Mouse (Mus musculus) layer of hippocampus, adult 18-20 months (tissue): ENCODE measurements around the gene Slc25a17. TPM values are rescaled to one million over a fixed set of nuclear protein-coding genes. Genes with fewer than 3 reads are reported as not detected.

Source experiments
- DNase-seq, 2 experiments: peaks; one replicate each; pipeline ENCODE4 v3.0.0; 2022; ENCODE audit warnings: low spot score in 2 of 2
- total RNA-seq, 2 experiments: library from RNA; stranded (reverse); gene quantifications; 2 replicates each; pipeline ENCODE4 v1.2.3; 2021

Slc25a17 gene
- total RNA-seq, 2 experiments from 2014 or later = 37.9 to 43.3 TPM

DNA sequence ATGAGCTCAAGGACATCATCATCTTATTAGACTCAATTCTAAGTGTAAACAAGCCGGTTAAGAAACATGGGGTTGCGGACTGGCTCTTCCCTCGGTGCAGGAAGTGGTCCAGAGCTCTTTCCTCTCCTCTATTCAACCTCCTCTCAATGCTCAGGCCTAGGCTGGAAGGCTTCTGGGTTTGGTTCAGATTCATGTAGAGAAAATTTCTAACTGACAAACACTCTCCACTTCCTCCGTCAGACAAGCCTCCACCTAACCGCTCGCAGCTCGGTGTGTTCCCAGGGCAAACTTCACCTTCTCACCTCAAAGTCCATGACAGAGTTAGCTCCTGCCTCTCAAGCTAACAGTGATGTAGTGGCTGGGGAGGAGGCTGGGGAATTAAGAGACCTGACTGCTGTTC lies 56.6 kb downstream of the Slc25a17 start:
- no peak for DNase-seq

DNA sequence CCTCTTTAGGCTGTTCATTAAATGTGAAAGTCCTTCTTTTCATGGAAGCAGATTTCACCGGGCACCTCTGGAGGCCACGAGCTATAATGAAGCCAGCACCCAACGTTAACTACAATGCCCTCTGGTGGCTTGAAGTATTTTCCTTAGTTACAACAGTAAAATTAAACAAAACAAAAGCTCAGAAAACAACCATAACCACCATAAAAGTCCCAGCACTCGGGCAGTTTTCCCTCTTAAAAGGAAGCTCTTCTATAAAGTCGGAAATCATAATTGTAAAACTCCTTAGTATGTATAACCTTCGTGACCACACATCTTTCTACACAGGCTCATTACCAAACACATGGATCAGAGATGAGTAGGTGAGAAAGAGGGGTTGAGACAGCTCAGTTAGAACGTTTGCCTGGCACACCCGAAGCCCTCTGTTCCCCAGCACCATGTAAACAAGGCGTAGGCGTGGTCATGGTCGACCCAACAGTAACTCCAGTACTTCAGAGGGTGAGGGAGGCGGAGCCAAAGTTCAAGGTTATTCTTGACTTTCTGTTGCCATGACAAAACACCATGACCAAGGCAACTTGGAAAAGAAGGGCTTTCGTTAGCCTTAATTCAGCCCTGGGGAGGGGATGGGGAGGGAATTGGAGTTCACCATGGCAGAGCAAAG lies 58.3 kb downstream of the Slc25a17 start:
- peak in 1 of 2 experiments; percentile 57 for DNase-seq

DNA sequence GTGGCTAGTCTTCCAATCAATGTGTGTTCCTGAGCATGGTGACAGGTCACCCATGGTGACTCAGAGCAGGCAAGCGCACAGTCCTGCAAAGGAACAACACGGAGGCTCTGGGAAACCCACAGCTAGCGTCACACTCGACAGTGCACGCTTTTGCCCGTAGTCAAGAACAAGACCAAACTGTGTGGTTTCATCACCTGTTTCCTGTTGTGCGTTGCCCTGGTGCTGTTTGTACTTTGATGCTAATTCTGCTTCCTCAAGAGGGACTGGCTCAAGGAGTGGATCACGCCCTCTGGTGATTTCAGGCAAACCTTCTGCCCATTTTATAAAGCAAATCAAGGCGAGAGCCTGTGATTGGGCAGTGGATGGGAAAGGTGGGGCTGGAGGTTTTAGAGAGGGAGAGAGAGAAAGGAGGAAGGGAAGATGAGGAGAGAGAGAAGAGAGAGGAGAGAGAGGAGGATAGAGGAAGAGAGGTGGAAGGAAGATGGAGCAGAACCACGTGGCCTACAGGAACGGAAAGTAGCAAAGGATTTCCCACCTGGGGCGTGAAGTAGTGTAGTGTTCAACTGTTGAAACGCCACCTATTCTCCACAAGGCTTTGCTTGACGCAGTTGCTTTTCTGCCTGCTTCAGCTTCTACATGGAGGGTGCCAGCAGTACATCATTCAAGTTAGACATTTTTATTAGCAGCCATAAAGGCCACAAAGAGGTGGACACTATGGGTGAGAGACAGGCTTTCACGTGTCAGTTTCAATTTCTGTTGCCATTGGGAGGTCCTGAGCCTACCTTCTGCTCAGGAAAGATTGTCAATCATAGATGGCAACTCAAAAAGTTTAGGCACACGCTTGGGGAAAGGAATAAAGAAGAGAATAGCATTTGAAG lies 59.2 kb downstream of the Slc25a17 start:
- DNase-seq = no peak

GRCm38 (mm10) chr15:81300520-81301069 lies 60.0 kb downstream of the Slc25a17 start:
- DNase-seq = no peak

- DNase-seq = no peak
Measured at GRCm38 (mm10) chr15:81299549-81299948, 61.1 kb downstream of the Slc25a17 start.

DNA sequence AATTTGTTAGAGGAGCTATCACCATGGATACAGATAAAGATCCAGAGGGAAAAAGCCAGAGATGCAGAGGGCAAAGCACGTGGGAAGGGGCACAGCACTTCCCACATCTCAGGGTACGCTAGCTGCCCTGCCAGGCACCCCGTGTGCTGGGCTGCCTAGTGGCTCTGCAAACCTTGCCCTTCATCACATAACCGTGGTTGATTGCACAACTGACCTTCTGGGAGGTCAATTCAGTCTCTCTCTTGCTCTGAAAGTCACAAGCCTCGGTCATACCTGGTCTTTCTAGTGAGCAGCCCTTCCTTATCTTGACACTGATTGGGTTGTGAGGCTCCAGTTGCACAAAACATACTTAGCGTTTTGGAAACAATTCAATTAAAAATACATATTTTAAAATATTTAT lies 62.4 kb downstream of the Slc25a17 start:
- DNase-seq = no peak

DNA sequence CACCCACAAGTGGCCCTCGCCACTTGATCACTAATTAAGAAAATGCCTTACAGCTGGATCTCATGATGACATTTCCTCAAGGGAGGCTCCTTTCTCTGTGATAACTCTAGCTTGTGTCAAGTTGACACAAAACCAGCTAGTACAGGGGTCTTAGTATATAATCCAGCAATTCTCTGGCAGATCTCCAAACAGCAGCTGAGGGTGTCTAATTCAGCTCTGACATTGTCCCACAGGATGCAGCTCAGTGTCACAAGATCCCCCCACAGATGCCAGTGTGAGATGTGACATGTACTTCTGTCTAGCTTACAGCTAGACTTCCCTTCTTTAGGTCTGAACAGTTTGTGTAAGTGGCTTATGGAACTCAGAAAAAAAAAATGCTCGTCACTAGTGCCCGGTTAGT lies 63.1 kb downstream of the Slc25a17 start:
- no peak for DNase-seq

- no peak for DNase-seq
Measured at GRCm38 (mm10) chr15:81294897-81295296, 65.7 kb downstream of the Slc25a17 start.

DNA sequence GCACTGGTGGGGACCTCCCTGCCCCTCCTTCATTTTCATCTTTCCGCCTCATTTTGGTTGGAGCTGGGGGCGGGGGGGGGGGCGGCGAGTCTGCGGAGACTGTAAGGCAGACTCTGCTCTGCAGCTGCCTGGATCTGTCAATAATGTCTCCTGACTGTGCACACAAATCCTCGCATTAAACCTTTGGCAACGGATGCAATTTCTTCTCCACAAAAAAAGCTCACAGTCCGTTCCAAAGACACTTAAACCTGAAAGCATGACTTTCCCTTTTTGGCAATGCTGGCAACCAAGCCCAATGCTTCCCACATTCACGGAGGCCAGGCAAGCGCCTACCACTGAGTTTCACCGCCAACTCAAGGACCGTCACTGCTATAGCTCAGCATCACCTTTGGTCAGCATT lies 66.2 kb downstream of the Slc25a17 start:
- no peak for DNase-seq

- no peak for DNase-seq
Measured at GRCm38 (mm10) chr15:81290747-81291146, 69.9 kb downstream of the Slc25a17 start.

DNA sequence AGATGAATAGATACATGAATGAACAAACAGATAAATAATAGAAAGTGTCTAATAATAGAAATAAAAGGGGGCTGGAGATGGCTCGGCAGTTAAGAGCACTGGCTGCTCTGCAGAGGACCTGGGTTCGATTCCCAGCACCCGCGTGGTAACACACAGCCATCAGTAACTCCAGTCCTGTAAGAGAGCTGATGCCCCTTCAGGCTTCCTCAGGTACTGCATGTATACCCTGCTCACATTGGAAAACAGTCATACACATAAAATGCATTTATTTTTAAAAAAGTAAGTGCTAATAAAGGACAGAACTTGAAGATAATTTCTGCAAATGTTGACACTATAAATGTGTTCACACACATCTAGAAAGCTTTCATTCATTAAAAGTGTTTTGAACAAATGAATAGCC lies 70.4 kb downstream of the Slc25a17 start:
- DNase-seq = no peak

DNA sequence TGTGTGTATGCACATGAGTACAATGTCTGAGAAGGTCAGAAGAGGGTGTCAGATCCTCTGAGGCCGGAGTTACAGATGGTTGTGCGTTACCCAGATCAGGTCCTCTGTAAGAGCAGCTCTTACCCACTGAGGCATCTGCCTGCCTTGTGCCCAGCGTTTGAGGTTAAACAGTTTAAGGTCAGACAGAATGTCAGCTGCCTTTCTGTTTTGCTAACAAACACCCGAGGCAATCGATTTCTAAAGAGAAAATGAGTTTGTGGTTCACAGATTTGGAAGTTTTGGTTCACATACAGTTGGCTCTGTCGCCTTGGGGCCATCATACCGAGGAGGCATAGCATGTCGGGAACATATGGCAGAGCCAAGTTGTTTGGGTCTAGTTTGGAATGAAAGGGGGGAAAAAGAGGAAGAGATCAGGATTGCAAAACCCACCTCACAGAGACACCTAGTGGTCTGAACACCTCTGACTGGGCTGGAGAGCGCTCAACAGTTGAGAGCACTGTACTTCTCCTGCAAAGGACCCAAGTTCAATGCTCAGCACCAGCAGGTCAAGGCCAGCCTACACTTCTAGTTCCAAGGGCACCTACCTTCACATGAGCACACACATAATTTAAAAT lies 76.4 kb downstream of the Slc25a17 start:
- DNase-seq = no peak

GRCm38 (mm10) chr15:81278699-81279098 lies 81.9 kb downstream of the Slc25a17 start:
- no peak for DNase-seq

DNA sequence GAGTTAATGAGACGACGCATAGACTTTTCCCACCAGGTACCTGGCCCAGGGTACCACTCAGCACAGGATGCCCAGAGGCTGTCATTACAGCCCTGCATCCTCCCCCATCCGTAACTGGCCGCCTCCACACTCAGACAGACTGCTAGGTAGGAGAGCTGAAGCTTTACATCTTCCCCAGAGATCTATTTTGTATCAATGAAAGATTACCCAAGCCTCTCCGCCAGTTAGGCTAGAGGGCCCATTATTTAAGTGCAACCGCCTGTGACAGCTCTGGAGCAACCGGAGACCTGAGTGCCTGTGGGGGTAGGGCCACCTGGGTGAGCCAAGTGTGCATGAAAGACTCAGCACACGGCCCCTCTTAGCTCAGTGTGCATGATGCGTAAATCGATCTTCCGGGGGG lies 82.7 kb downstream of the Slc25a17 start:
- DNase-seq = no peak

DNA sequence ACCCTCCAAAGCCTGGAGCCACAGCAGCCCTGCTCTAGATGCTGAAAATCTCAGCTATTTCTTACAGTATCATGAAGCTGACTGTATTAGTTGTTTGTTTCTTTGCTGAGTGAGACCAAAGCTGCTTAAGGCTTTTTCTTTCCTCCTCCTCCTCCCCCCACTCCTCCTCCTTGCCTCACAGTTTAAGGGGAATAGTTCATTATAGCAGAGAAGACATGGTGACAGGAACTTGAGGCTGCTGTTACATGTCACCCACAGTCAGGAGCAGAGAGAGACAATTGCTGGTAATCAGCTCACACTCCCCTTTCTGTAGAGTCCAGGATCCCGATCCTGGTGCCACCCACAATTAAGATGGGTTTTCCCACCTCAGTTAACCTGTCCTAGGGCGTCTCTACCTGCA lies 87.3 kb downstream of the Slc25a17 start:
- no peak for DNase-seq

- DNase-seq = peak in 1 of 2 experiments; percentile 38
Measured at GRCm38 (mm10) chr15:81272305-81273053, 88.1 kb downstream of the Slc25a17 start.

Other genes starting within 250 kb of the Slc25a17 start
- gene Mrtfa, start 170.1 kb downstream of the Slc25a17 start, total RNA-seq = 100 to 1,000 TPM; 102 to 104 TPM
- 10 to 100 TPM; 24.3 to 28.6 TPM for gene Mchr1, start 125.3 kb downstream of the Slc25a17 start, total RNA-seq
- 100 to 1,000 TPM; 179 to 183 TPM for gene St13, start 39.3 kb upstream of the Slc25a17 start, total RNA-seq
- gene Xpnpep3, start 39.3 kb upstream of the Slc25a17 start, total RNA-seq = 10 to 100 TPM; 14.3 to 16.6 TPM
- not detected for gene Dnajb7, start 47.5 kb upstream of the Slc25a17 start, total RNA-seq
- gene Rbx1, start 105.5 kb upstream of the Slc25a17 start, total RNA-seq = 100 to 1,000 TPM; 128 to 135 TPM
- 10 to 100 TPM; 66.0 to 70.6 TPM for gene Ep300, start 224.5 kb upstream of the Slc25a17 start, total RNA-seq